Mouse (Mus musculus): ENCODE data around the gene Edar.

- TF ChIP-seq MAFK (IDR thresholded peaks at IDR 0.05; ENCODE audit: insufficient read depth, low read depth, low read length) = no peak
- no peak for TF ChIP-seq HCFC1 (IDR thresholded peaks at IDR 0.05; ENCODE audit: borderline replicate concordance, insufficient read depth, low read length)
- TF ChIP-seq ZNF384 (IDR thresholded peaks at IDR 0.05; ENCODE audit: low read depth, low read length) = peak; percentile 46
These were observed 23.4 kb downstream of the Edar start for GRCm38 (mm10) chr10:58652045-58652417.
